Mouse (Mus musculus): ENCODE results near the gene Pax7. TPM values are rescaled to one million over a fixed set of nuclear protein-coding genes. Genes with fewer than 3 reads are reported as not detected.
A peak's percentile ranks its signal among the peaks of the same experiment; 100 is the strongest.

Pax7 gene
- polyA plus RNA-seq, 1 experiment: not detected

DNA sequence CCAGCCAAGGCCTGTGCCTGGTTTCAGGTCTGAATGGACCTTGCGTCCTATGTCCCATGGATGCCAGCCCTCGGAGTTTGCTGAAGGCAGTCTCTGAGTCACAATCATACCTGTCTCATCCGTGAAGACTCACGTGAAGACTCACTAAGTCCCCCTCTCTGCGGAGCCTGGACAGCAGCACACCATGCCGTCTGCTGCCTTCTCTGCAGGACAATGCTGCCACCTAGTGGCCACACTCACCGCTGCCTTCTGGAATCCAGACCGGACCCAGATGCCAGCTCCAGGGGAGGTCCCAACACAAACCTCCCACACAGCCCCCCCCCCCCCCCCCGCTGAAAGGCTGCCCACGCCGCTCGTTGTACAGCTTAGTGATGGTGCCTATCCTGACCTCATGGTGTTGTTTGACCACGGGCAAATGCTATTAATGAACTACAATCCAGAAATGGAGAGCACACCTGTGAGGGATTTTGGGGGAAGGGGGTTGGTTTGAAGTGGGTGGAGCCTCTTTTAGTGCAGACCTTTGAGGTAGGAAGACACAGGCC is 25.4 kb upstream of the Pax7 start:
- Histone ChIP-seq H3K4me1 (ENCODE audit: control insufficient read depth, insufficient read depth, low read length) (no peaks in the 10 kb centered on the region), H3K27ac (ENCODE audit: control insufficient read depth, insufficient read depth, low read depth, low read length, poor library complexity) (no peak overlapping the region), H3K4me3 (replicated peaks; ENCODE audit: control insufficient read depth, low read depth, low read length) (no peak overlapping the region)
- WGBS: 5% methylated on average over 13 of the region's 13 CpGs
- TF ChIP-seq POLR2A (IDR thresholded peaks at IDR 0.05; ENCODE audit: borderline replicate concordance, control insufficient read depth, low read depth, low read length): no peak
- TF ChIP-seq CTCF (IDR thresholded peaks at IDR 0.05; ENCODE audit: control insufficient read depth, insufficient read depth, low read length): peak; percentile 96

- TF ChIP-seq POLR2A (IDR thresholded peaks at IDR 0.05; ENCODE audit: borderline replicate concordance, control insufficient read depth, low read depth, low read length) (no peak), CTCF (IDR thresholded peaks at IDR 0.05; ENCODE audit: control insufficient read depth, insufficient read depth, low read length) (peak; percentile 34; the same call in 1 of the 2 replicates)
- Histone ChIP-seq H3K4me3 (replicated peaks; ENCODE audit: control insufficient read depth, low read depth, low read length) (no peak overlapping the region), H3K4me1 (ENCODE audit: control insufficient read depth, insufficient read depth, low read length) (no peaks in the 10 kb centered on the region), H3K27ac (ENCODE audit: control insufficient read depth, insufficient read depth, low read depth, low read length, poor library complexity) (no peak overlapping the region; the same call in 1 of the 2 replicates)
- WGBS: 6% methylated on average over 25 of the region's 25 CpGs
These were observed 19.1 kb upstream of the Pax7 start for GRCm38 (mm10) chr4:139852219-139853035.

DNA sequence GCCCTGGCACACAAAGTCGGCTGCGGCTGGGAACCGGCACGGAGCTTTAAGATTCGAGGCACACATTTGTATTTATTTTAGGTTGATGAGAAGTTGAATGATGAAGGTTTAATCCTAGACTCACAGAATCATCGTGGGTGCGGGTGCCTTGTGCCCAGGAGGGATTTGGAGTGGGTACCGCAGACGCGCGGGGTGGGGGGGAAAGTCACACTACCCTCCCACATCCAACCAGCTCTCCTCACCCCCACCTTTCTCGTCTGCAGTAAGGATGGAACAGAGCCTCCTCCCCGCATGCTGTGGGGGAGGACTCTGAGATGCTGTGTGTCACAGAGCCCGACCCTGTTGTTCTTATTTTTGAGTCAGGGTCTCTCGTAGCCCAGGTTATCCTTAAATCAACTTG is 18.1 kb upstream of the Pax7 start:
- WGBS: 11% methylated on average over 15 of the region's 15 CpGs

GRCm38 (mm10) chr4:139850547-139851170 is 17.3 kb upstream of the Pax7 start:
- 16% methylated on average over 8 of the region's 8 CpGs for WGBS
- Histone ChIP-seq H3K4me1 (ENCODE audit: control insufficient read depth, insufficient read depth, low read length) (no peaks in the 10 kb centered on the region), H3K4me3 (replicated peaks; ENCODE audit: control insufficient read depth, low read depth, low read length) (no peak overlapping the region), H3K27ac (ENCODE audit: control insufficient read depth, insufficient read depth, low read depth, low read length, poor library complexity) (no peak overlapping the region)
- TF ChIP-seq POLR2A (IDR thresholded peaks at IDR 0.05; ENCODE audit: borderline replicate concordance, control insufficient read depth, low read depth, low read length) (no peak), CTCF (IDR thresholded peaks at IDR 0.05; ENCODE audit: control insufficient read depth, insufficient read depth, low read length) (no peak)

More for the DNA sequence above, 18.1 kb upstream of the Pax7 start:
- Histone ChIP-seq H3K4me1 (ENCODE audit: control insufficient read depth, insufficient read depth, low read length) (no peaks in the 10 kb centered on the region), H3K4me3 (replicated peaks; ENCODE audit: control insufficient read depth, low read depth, low read length) (no peak overlapping the region), H3K27ac (ENCODE audit: control insufficient read depth, insufficient read depth, low read depth, low read length, poor library complexity) (no peak overlapping the region)
- TF ChIP-seq CTCF (IDR thresholded peaks at IDR 0.05; ENCODE audit: control insufficient read depth, insufficient read depth, low read length) (no peak), POLR2A (IDR thresholded peaks at IDR 0.05; ENCODE audit: borderline replicate concordance, control insufficient read depth, low read depth, low read length) (no peak)

DNA sequence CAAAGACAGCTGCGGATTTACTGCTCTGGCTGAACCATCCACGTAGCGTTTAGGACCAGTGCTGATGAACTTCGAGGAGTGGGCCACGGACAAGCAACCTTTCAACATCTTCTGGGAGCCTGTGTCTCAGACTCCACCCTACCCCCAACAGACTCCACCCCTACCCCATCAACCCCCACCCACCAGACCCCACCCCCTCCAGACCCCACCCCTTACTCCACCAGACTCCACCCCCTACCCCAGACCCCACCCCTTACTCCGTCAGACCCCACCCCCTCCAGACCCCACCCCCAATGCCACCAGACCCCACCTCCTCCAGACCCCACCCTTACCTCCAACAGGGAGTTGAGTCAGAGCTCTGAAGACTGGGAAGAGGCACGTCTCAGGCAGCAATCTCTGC is 10.1 kb upstream of the Pax7 start:
- WGBS: 17% methylated on average over 7 of the region's 7 CpGs
- Histone ChIP-seq H3K27ac (ENCODE audit: control insufficient read depth, insufficient read depth, low read depth, low read length, poor library complexity) (no peak overlapping the region), H3K4me1 (ENCODE audit: control insufficient read depth, insufficient read depth, low read length) (no peaks in the 10 kb centered on the region), H3K4me3 (replicated peaks; ENCODE audit: control insufficient read depth, low read depth, low read length) (no peak overlapping the region)
- TF ChIP-seq POLR2A (IDR thresholded peaks at IDR 0.05; ENCODE audit: borderline replicate concordance, control insufficient read depth, low read depth, low read length) (no peak), CTCF (IDR thresholded peaks at IDR 0.05; ENCODE audit: control insufficient read depth, insufficient read depth, low read length) (no peak)

DNA sequence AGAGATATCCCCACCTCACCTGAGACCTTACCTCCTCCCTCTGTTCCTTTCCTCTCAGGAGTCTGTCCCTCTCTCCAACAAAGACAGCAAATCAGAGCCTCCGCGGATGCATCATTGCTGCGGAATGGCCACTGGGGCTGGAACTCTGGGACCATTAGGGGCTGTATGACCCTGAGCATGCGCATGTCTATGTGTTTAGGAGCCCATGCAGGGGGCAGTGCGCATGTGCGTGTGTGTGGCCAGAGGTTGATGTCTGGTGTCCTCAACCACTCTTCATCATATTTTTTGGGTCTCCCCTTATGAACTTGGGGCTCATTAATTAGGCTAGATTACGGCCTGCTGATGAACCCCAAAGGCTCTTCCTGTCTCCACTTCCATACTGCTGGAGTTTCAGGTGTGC is 9.6 kb upstream of the Pax7 start:
- 69% methylated on average over 7 of the region's 7 CpGs for WGBS
- Histone ChIP-seq H3K4me3 (replicated peaks; ENCODE audit: control insufficient read depth, low read depth, low read length) (no peak overlapping the region), H3K4me1 (ENCODE audit: control insufficient read depth, insufficient read depth, low read length) (no peaks in the 10 kb centered on the region), H3K27ac (ENCODE audit: control insufficient read depth, insufficient read depth, low read depth, low read length, poor library complexity) (no peak overlapping the region)
- no peak for TF ChIP-seq CTCF (IDR thresholded peaks at IDR 0.05; ENCODE audit: control insufficient read depth, insufficient read depth, low read length)
- no peak for TF ChIP-seq POLR2A (IDR thresholded peaks at IDR 0.05; ENCODE audit: borderline replicate concordance, control insufficient read depth, low read depth, low read length)

DNA sequence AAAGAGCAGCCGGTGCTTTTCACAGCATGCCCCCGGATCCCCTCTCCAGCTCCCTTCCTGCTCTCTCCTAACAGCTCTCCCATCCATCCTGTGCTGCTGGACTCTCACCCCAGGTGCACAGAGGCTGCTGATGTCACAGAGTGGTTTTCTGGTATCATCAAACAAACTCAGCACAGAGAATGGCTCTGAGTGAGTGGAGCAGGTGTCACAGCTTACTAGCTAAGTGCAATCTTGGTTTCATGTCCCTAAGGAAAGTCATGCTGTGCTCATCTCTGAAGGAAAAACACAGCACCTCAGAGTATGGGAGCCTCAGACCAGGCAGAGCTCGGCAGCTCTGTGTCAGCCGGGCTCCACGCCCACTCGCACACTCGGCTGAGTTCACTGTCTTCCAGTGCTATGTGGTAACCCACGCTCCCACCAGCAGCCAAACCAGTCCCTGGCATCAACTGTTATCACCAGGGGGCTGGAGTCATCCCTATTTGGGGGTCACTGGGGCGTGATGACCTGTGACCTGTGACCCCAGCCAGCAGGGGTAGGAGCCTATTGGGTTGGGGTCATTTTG is 7.7 kb upstream of the Pax7 start:
- Histone ChIP-seq H3K4me1 (ENCODE audit: control insufficient read depth, insufficient read depth, low read length) (no peaks in the 10 kb centered on the region; the same call in 1 of the 2 replicates), H3K27ac (ENCODE audit: control insufficient read depth, insufficient read depth, low read depth, low read length, poor library complexity) (no peak overlapping the region), H3K4me3 (replicated peaks; ENCODE audit: control insufficient read depth, low read depth, low read length) (no peak overlapping the region)
- TF ChIP-seq CTCF (IDR thresholded peaks at IDR 0.05; ENCODE audit: control insufficient read depth, insufficient read depth, low read length) (no peak), POLR2A (IDR thresholded peaks at IDR 0.05; ENCODE audit: borderline replicate concordance, control insufficient read depth, low read depth, low read length) (no peak)
- 64% methylated on average over 9 of the region's 9 CpGs for WGBS

- no peak overlapping the region for H3K4me3 ChIP-seq (replicated peaks; ENCODE audit: control insufficient read depth, low read depth, low read length)
- no peak for TF ChIP-seq CTCF (IDR thresholded peaks at IDR 0.05; ENCODE audit: control insufficient read depth, insufficient read depth, low read length)
- no peak for TF ChIP-seq POLR2A (IDR thresholded peaks at IDR 0.05; ENCODE audit: borderline replicate concordance, control insufficient read depth, low read depth, low read length)
- H3K27ac ChIP-seq (ENCODE audit: control insufficient read depth, insufficient read depth, low read depth, low read length, poor library complexity): no peak overlapping the region
- 65% methylated on average over 4 of the region's 4 CpGs for WGBS
- H3K4me1 ChIP-seq (ENCODE audit: control insufficient read depth, insufficient read depth, low read length): no peaks in the 10 kb centered on the region; the same call in 1 of the 2 replicates
These were observed 7.1 kb upstream of the Pax7 start for GRCm38 (mm10) chr4:139840442-139840841.

Data from bone marrow, adult 2 months (tissue).